Mouse (Mus musculus): ENCODE measurements at regions not wholly inside any gene's neighbourhood (a gene's known extent, or its start where the extent isn't known, plus 50 kb on each side); places are given as distances from the start of the nearest gene placed in this dataset.

DNA sequence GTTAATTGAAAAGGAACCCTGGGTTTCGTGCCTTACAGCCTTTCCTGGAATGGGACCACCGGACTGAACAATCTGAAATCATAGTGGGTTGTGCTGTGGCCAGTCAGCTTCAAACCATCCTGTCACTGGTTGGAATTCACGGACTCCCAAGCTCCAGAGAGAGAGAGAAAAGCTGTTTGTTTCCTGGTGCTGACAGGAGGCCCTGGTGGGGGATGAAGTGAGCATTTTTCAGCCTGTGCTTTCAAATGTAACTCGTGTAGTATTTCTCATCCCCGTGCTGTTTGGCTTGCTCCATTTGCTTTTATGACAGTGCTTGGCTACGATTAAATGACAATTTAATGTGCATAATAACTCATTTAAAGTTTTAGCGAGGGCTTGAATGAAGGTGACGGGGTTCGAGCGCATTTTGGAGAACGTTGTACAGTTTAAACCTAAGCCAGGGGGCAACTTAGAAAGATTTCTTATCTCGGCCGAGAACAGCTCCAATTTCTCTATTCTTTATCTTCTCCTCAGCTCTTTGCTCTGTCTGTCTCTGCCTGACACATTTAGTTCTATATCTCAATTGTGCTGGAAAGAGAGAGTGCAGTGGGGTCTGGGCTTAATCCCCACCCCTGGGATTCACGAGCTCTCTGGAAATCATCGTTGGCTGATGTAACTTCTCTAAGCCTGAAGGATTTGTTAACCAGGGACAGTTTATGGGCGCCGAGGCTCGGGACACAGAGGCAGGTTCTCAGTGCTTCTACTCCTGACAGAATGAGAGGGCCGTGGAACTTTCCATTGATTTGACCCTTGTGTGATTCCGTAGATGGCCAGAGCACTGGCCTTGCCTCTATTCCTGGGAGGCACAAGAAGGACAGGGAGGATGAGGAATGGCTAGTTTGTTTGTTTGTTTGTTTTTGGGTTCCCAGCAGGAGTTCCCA is 172.2 kb upstream of the Igfbp7 start:
- TF ChIP-seq BHLHE40 (IDR thresholded peaks at IDR 0.05; ENCODE audit: borderline replicate concordance, low read depth, low read length) (no peak), CTCF (IDR thresholded peaks at IDR 0.05 in 2 of 3, conservative IDR thresholded peaks at IDR 0.05 in 1 of 3; ENCODE audit: control insufficient read depth in 1 of 3, insufficient read depth in 1 of 3, low read depth in 2 of 3, low read length in 3 of 3, poor library complexity in 1 of 3, severe bottlenecking in 1 of 3) (no peak), POLR2A (IDR thresholded peaks at IDR 0.05; ENCODE audit: control insufficient read depth in 1 of 2, insufficient read depth in 1 of 2, low read depth in 1 of 2, low read length in 2 of 2, poor library complexity in 1 of 2) (no peak), UBTF (IDR thresholded peaks at IDR 0.05; ENCODE audit: borderline replicate concordance, insufficient read depth, low read depth, low read length) (no peak), ZC3H11A (IDR thresholded peaks at IDR 0.05; ENCODE audit: low read depth, low read length) (no peak), TCF12 (IDR thresholded peaks at IDR 0.05; ENCODE audit: low read depth, low read length) (no peak), TAL1 (IDR thresholded peaks at IDR 0.05; ENCODE audit: low read length) (no peak), ZNF384 (IDR thresholded peaks at IDR 0.05; ENCODE audit: low read depth, low read length) (no peak), TBP (IDR thresholded peaks at IDR 0.05; ENCODE audit: low read depth, low read length) (no peak), MYC (IDR thresholded peaks at IDR 0.05; ENCODE audit: low read depth, low read length) (no peak), USF1 (IDR thresholded peaks at IDR 0.05; ENCODE audit: low read depth, low read length) (no peak), JUND (IDR thresholded peaks at IDR 0.05; ENCODE audit: low read depth, low read length) (no peak), EP300 (IDR thresholded peaks at IDR 0.05; ENCODE audit: low read depth in 1 of 2, low read length in 2 of 2) (no peak)

Measured in MEL (cell line).